8 mouse cellular contexts compared by ENCODE assay signal in the genomic region with DNA sequence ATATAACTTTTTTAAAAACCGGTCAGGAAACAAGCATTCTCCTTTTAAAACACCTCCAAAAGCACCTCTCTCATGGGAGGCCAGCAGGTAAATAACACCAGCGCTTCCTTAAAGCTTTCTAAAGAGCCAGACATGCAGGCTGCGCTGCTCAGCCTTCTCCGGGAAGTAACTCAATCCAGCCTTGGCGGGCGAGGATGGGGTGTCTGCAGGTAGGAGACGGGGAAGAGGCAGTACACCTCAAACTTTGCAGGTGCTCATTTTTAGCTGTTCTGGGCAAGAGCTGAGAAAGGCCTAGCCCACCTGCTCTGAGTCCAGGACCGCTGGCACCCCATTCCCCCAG. TPM values are rescaled to one million over a fixed set of nuclear protein-coding genes. Genes with fewer than 3 reads are reported as not detected.
DNase-seq lines count a peak whose midpoint lies in the region; ATAC-seq and TF ChIP-seq lines count a peak whose summit lies in the region.

No protein-coding gene starts in this region.

- H3K9me3 ChIP-seq in forebrain, embryonic 15.5 days, result no peaks in the 10 kb centered on the region
- no peaks in the 10 kb centered on the region; the same call in 1 of the 2 replicates for H3K9me3 ChIP-seq in limb, embryonic 12.5 days

- peak overlapping the region; percentile 87 for H3K4me2 ChIP-seq in forebrain, embryonic 15.5 days (replicated peaks)
- H3K4me2 ChIP-seq in limb, embryonic 12.5 days, result peak overlapping the region; percentile 93

- no peaks in the 10 kb centered on the region for H3K27me3 ChIP-seq in forebrain, embryonic 15.5 days
- no peaks in the 10 kb centered on the region for H3K27me3 ChIP-seq in limb, embryonic 12.5 days

- no peak for DNase-seq in gastrocnemius, adult 2 months
- DNase-seq in gastrocnemius, adult 8-10 months (ENCODE audit: low spot score in 2 of 2), result no peak
- peak; percentile 14 for DNase-seq in ES-CJ7 (ENCODE audit: low read depth, low spot score)
- no peak for DNase-seq in ovary, postnatal 36 days (ENCODE audit: low spot score)

- H3K27ac ChIP-seq in gastrocnemius, adult 2 months, result peak overlapping the region; percentile 78
- 0 out of 2 replicates have a peak overlapping the region, but pooled peaks have one; percentile 68 for H3K27ac ChIP-seq in forebrain, embryonic 15.5 days (replicated peaks)
- H3K27ac ChIP-seq in limb, embryonic 12.5 days, result no peak overlapping the region
- H3K27ac ChIP-seq in olfactory bulb, adult 2 months (ENCODE audit: insufficient read depth, low read depth, low read length), result no peak overlapping the region

- 0 out of 2 replicates have a peak, but pooled peaks cover 6% of the 10 kb centered on the region for H3K36me3 ChIP-seq in forebrain, embryonic 15.5 days
- H3K36me3 ChIP-seq in limb, embryonic 12.5 days, result peaks cover 4% of the 10 kb centered on the region; the same call in 1 of the 2 replicates

- no peak for TF ChIP-seq CTCF in gastrocnemius, adult 2 months (IDR thresholded peaks at IDR 0.05)
- no peak for TF ChIP-seq CTCF in olfactory bulb, adult 2 months (IDR thresholded peaks at IDR 0.05; ENCODE audit: insufficient read depth, low read depth, low read length)

- intact Hi-C loops in gastrocnemius, adult 2 months (cut with DNase I), result loop anchor here (1.0 kb wide), 1 partner anchor 40 kb away; no protein-coding TSS in a partner anchor

- ATAC-seq in forebrain, embryonic 15.5 days (replicated peaks), result no peak; the same call in 1 of the 2 replicates
- ATAC-seq in limb, embryonic 12.5 days (ENCODE audit: insufficient number of reproducible peaks, insufficient read depth, low FRiP score, low TSS enrichment, low read depth), result no peak
- ATAC-seq in megakaryocyte-erythroid progenitor cell, adult 5-6 weeks (replicated peaks; ENCODE audit: low FRiP score, low TSS enrichment, poor library complexity, severe bottlenecking), result no peak

- H3K9ac ChIP-seq in forebrain, embryonic 15.5 days (replicated peaks), result peak overlapping the region; percentile 82
- peak overlapping the region; percentile 87 for H3K9ac ChIP-seq in limb, embryonic 12.5 days (replicated peaks)

- 7% methylated on average over 8 of the region's 8 CpGs for WGBS in forebrain, embryonic 15.5 days
- 5% methylated on average over 8 of the region's 8 CpGs for WGBS in limb, embryonic 12.5 days
- 22% methylated on average over 8 of the region's 8 CpGs for WGBS in olfactory bulb, adult 2 months

- peak overlapping the region; percentile 89 for H3K4me3 ChIP-seq in gastrocnemius, adult 2 months
- peak overlapping the region; percentile 82 for H3K4me3 ChIP-seq in forebrain, embryonic 15.5 days
- peak overlapping the region; percentile 80 for H3K4me3 ChIP-seq in limb, embryonic 12.5 days (replicated peaks)
- H3K4me3 ChIP-seq in olfactory bulb, adult 2 months (ENCODE audit: insufficient read depth, low read depth, low read length), result peak overlapping the region; percentile 90

- H3K4me1 ChIP-seq in forebrain, embryonic 15.5 days, result peaks cover 30% of the 10 kb centered on the region
- H3K4me1 ChIP-seq in limb, embryonic 12.5 days (replicated peaks), result peaks cover 14% of the 10 kb centered on the region
- H3K4me1 ChIP-seq in olfactory bulb, adult 2 months (ENCODE audit: control insufficient read depth, insufficient read depth, low read length), result peaks cover 7% of the 10 kb centered on the region

- TF ChIP-seq POLR2A in olfactory bulb, adult 2 months (IDR thresholded peaks at IDR 0.05; ENCODE audit: insufficient read depth, low read depth, low read length), result no peak

RNA-seq across cellular contexts. Expression of gene Nos1ap, which starts 0.8 kb away (rescaled TPM):
- total RNA-seq in gastrocnemius, adult 2 months (2021), result 1 to 10 TPM in 1 of 2 experiments, under 1 TPM in 1; 0.79 to 2.0 TPM
- 1 to 10 TPM in 1 of 4 experiments, under 1 TPM in 3; 0.35 to 1.0 (median 0.60) TPM for total RNA-seq in gastrocnemius, adult 8-10 months (2022)
- 25.4 and 27.0 TPM in 2 replicates for polyA plus RNA-seq in forebrain, embryonic 15.5 days (2015; fragmentation: Nextera tagmentation; extraction: Ambion mirVana)
- polyA plus RNA-seq in limb, embryonic 12.5 days (2016; fragmentation: Nextera tagmentation; extraction: Ambion mirVana), result 9.1 and 10.5 TPM in 2 replicates
- polyA plus RNA-seq in olfactory bulb, adult 2 months (2012; ENCODE audit: insufficient read depth, insufficient read length, low replicate concordance, missing spikeins), result not detected in 2 replicates
- 1.5 TPM in 2 replicates for total RNA-seq in megakaryocyte-erythroid progenitor cell, adult 5-6 weeks (2014; fragmentation: Nextera tagmentation)
- 2.5 TPM in 1 of 2 replicates, not detected in the other for total RNA-seq in megakaryocyte-erythroid progenitor cell, adult 5-6 weeks (2017)

RNA-seq across cellular contexts. Expression of gene Olfml2b, which starts 55.5 kb away (rescaled TPM):
- 1 to 10 TPM; 2.9 to 6.6 TPM for total RNA-seq in gastrocnemius, adult 2 months (2021)
- 1 to 10 TPM; 1.5 to 3.4 (median 2.0) TPM for total RNA-seq in gastrocnemius, adult 8-10 months (2022)
- 10.1 and 11.4 TPM in 2 replicates for polyA plus RNA-seq in forebrain, embryonic 15.5 days (2015; fragmentation: Nextera tagmentation; extraction: Ambion mirVana)
- polyA plus RNA-seq in limb, embryonic 12.5 days (2016; fragmentation: Nextera tagmentation; extraction: Ambion mirVana), result 25.3 and 29.2 TPM in 2 replicates
- not detected in 2 replicates for polyA plus RNA-seq in olfactory bulb, adult 2 months (2012; ENCODE audit: insufficient read depth, insufficient read length, low replicate concordance, missing spikeins)
- not detected in 2 replicates for total RNA-seq in megakaryocyte-erythroid progenitor cell, adult 5-6 weeks (2014; fragmentation: Nextera tagmentation)
- 0.33 TPM in 1 of 2 replicates, not detected in the other for total RNA-seq in megakaryocyte-erythroid progenitor cell, adult 5-6 weeks (2017)

Comparison
In these comparisons a context has a peak if more than half of its experiments do, and no peak if none do; other contexts are left out.
1. H3K27ac ChIP-seq: peak in gastrocnemius, adult 2 months (single experiment) and forebrain, embryonic 15.5 days (single experiment); none in limb, embryonic 12.5 days (single experiment) and olfactory bulb, adult 2 months (single experiment).
2. Peak in every context shown above with its lines, with median percentiles within 50 percentile points of each other: H3K4me3 ChIP-seq.